Comparison of ENCODE assay signal across 8 mouse cellular contexts in the genomic region with DNA sequence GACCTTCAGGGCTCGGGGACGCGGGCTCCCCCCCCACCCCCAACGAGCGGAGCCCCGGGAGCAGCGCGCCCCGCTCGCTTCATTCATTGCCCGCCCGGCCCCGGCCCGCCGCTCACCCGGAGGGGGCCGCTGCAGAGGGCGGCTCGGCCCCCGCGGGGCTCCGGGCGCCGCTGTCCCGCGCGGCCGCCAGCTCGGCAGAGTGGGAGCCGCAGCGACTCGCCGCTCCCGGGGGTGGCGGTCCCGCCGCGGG. TPM values are rescaled to one million over a fixed set of nuclear protein-coding genes. Genes with fewer than 3 reads are reported as not detected.
A peak's percentile ranks its signal among the peaks of the same experiment; 100 is the strongest.
DNase-seq lines count a peak whose midpoint lies in the region; ATAC-seq and TF ChIP-seq lines count a peak whose summit lies in the region.

No protein-coding gene starts in this region.

- 0% methylated on average over 36 of the region's 38 CpGs for WGBS in limb, embryonic 15.5 days
- under 1% methylated on average over 20 of the region's 38 CpGs for WGBS in stomach, postnatal 0 days

- peak overlapping the region; percentile 82 for H3K4me2 ChIP-seq in limb, embryonic 15.5 days
- peak overlapping the region; percentile 78 for H3K4me2 ChIP-seq in stomach, postnatal 0 days (replicated peaks; ENCODE audit: low read depth)

- TF ChIP-seq POLR2A in testis, adult 2 months (IDR thresholded peaks at IDR 0.05; ENCODE audit: control insufficient read depth, low read depth, low read length): no peak

- peak overlapping the region; percentile 90 for H3K9ac ChIP-seq in limb, embryonic 15.5 days
- peak overlapping the region; percentile 97 for H3K9ac ChIP-seq in stomach, postnatal 0 days (ENCODE audit: low read length)

- TF ChIP-seq EP300 in stomach, postnatal 0 days (optimal IDR thresholded peaks at IDR 0.05): no peak

- peak overlapping the region; percentile 89 for H3K27ac ChIP-seq in testis, adult 2 months (ENCODE audit: control insufficient read depth, insufficient read depth, low read depth, low read length)
- peak overlapping the region; percentile 96 for H3K27ac ChIP-seq in limb, embryonic 15.5 days
- H3K27ac ChIP-seq in stomach, postnatal 0 days (replicated peaks): peak overlapping the region; percentile 99

- no peak for TF ChIP-seq CTCF in testis, adult 2 months (IDR thresholded peaks at IDR 0.05; ENCODE audit: control insufficient read depth, insufficient read depth, insufficient replicate concordance, low read depth, low read length)
- TF ChIP-seq CTCF in stomach, postnatal 0 days (IDR thresholded peaks at IDR 0.05; ENCODE audit: low read depth): no peak

- ATAC-seq in limb, embryonic 15.5 days (ENCODE audit: insufficient number of reproducible peaks, low FRiP score, low TSS enrichment, low read depth): peak; percentile 17; the same call in 1 of the 2 replicates
- ATAC-seq in stomach, postnatal 0 days (ENCODE audit: low FRiP score, low TSS enrichment): peak; percentile 50

- peak; percentile 78 for DNase-seq in embryo, embryonic 9.5 days (ENCODE audit: extremely low spot score)
- DNase-seq in embryo, embryonic 10.5 days (ENCODE audit: low spot score): no peak
- DNase-seq in testis, postnatal 14 days (ENCODE audit: low spot score): no peak
- no peak for DNase-seq in stomach, postnatal 0 days (ENCODE audit: low spot score)
- DNase-seq in embryo, embryonic 10 days (ENCODE audit: low spot score): no peak
- no peak for DNase-seq in testis, postnatal 10 days (ENCODE audit: low spot score)

- H3K4me3 ChIP-seq in testis, adult 2 months (ENCODE audit: control insufficient read depth, low read depth, low read length): peak overlapping the region; percentile 92
- peak overlapping the region; percentile 94 for H3K4me3 ChIP-seq in limb, embryonic 15.5 days
- peak overlapping the region; percentile 93 for H3K4me3 ChIP-seq in stomach, postnatal 0 days (ENCODE audit: low read depth, low read length)

- H3K27me3 ChIP-seq in testis, adult 2 months (ENCODE audit: control insufficient read depth, insufficient read depth, low read length): no peaks in the 10 kb centered on the region
- H3K27me3 ChIP-seq in limb, embryonic 15.5 days: no peaks in the 10 kb centered on the region
- H3K27me3 ChIP-seq in stomach, postnatal 0 days (ENCODE audit: control insufficient read depth, insufficient read depth, low read length): no peaks in the 10 kb centered on the region

- H3K9me3 ChIP-seq in limb, embryonic 15.5 days: no peaks in the 10 kb centered on the region
- H3K9me3 ChIP-seq in stomach, postnatal 0 days (ENCODE audit: control insufficient read depth, low read length): no peaks in the 10 kb centered on the region

- H3K36me3 ChIP-seq in testis, adult 2 months (ENCODE audit: control insufficient read depth, insufficient read depth, low read length): no peaks in the 10 kb centered on the region
- no peaks in the 10 kb centered on the region for H3K36me3 ChIP-seq in limb, embryonic 15.5 days
- no peaks in the 10 kb centered on the region for H3K36me3 ChIP-seq in stomach, postnatal 0 days (ENCODE audit: control insufficient read depth, insufficient read depth, low read length)

- H3K4me1 ChIP-seq in testis, adult 2 months (ENCODE audit: control insufficient read depth, insufficient read depth, low read length): peaks cover 16% of the 10 kb centered on the region
- peaks cover 32% of the 10 kb centered on the region for H3K4me1 ChIP-seq in limb, embryonic 15.5 days
- peaks cover 7% of the 10 kb centered on the region for H3K4me1 ChIP-seq in stomach, postnatal 0 days (replicated peaks; ENCODE audit: control insufficient read depth, insufficient read depth)

RNA-seq across cellular contexts. Expression of gene Map3k1, which starts 0.5 kb away (rescaled TPM):
- 4.1 and 5.2 TPM in 2 replicates for polyA plus RNA-seq in testis, adult 2 months (2012; rRNA removed)
- polyA plus RNA-seq in limb, embryonic 15.5 days (2015; fragmentation: Nextera tagmentation; extraction: Ambion mirVana): 13.1 and 14.5 TPM in 2 replicates
- polyA plus RNA-seq in stomach, postnatal 0 days (2015; fragmentation: Nextera tagmentation; extraction: Ambion mirVana): 12.9 and 13.3 TPM in 2 replicates
